Mouse (Mus musculus): Measurements from ENCODE around the gene Tm9sf1.

The Tm9sf1 gene

GRCm38 (mm10) chr14:55629312-55629711, 14.3 kb downstream of the Tm9sf1 start:
- DNase-seq = peak; percentile 76

- no peak for DNase-seq
Observed at GRCm38 (mm10) chr14:55628077-55628827, 15.4 kb downstream of the Tm9sf1 start.

DNA sequence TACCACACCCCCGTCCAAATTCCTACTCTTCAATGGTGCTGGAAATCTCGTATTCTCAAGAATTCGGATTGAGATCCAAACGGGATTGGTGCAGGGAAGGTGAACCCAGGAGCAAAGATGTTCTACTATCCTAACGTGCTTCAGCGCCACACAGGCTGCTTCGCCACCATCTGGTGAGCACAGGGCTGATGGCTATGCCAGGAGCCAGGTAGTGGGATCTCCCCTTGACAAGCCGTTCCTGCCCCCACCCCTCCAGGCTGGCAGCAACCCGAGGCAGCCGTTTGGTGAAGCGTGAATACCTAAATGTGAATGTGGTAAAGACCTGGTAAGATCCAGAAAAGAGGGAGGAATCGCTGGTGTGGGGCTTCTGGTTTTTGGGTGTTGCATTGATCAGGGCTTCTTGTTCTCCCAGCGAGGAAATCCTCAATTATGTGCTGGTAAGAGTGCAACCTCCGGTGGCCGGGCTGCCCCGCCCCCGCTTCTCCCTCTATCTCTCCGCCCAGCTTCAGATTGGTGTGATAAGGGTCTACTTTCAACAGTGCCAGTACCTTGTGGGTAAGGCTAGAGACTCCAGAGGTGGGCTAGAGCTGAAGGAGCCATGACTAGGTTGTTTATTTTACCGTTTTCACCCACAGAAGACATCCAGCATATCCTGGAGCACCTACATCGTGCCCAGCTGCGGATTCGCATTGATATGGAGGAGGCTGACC, 25.0 kb downstream of the Tm9sf1 start:
- DNase-seq = no peak

- DNase-seq = peak; percentile 57
Observed at GRCm38 (mm10) chr14:55617822-55618221, 25.8 kb downstream of the Tm9sf1 start, which contains the start of gene Rec8. Gene Rec8 (plus strand): TSS chr14:55618037.

GRCm38 (mm10) chr14:55616844-55617243, 26.8 kb downstream of the Tm9sf1 start:
- no peak for DNase-seq

DNA sequence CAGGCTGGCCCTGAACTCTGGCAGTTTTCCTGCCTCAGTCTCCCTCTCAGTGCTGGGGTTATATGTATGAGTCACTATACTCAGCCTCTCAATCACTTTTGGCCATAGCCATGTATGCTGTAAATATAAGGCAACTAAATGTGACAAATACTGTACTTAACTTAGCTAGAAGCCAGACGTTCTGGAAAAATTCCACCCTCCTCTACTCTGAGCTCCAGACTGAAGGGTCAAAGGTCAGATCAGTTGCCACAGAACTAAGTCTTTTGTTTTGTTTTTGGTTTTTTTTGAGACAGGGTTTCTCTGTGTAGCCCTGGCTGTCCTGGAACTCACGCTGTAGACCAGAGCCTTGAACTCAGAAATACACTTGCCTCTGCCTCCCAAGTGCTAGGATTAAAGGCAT, 27.7 kb downstream of the Tm9sf1 start:
- DNase-seq = no peak

DNA sequence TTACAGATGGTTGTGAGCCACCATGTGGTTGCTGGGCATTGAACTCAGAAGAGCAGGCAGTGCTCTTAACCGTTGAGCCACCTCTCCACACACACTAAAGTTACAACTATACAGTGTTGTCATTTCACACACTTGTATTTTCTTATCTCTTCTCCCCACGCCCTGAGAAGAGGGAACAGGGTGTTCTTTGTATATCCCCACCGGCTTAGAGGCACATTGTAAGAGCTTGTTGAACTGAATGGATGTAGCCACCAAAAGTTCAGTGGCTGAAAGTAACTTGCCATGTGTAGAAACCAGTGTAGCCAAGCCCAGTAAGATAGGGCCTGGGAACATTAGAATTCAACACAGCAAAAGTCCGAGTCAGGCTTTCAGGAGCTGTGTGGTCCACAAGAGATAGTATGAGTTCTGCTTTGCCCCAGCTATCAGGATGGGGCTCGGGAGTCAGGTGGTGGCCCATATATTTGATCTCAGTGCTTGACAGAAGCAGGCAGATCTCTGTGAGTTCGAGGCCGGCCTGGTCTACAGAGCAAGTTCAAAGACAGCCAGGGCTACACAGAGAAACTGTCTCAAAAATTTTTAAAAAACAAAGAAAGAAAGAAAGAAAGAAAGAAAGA, 28.9 kb downstream of the Tm9sf1 start:
- DNase-seq = no peak

DNA sequence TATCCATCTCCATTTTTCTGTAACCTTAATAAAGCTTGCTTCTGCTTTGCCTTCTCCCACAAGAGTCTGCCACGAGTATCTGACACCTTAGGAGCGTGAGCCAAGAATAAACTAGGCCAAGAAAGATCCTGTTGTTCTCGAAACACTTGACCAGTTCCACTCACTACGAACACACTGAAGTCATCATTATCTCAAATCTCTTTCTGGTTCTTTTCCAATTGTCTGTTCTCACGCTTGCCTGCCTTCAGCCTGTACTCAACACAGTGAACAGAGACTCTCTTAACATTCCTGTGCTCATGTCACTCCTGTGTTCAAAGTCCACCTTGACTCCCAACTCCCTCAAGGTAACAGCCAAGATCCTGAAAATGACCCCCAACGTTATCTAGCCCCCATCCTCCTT, 30.3 kb downstream of the Tm9sf1 start:
- no peak for DNase-seq

DNA sequence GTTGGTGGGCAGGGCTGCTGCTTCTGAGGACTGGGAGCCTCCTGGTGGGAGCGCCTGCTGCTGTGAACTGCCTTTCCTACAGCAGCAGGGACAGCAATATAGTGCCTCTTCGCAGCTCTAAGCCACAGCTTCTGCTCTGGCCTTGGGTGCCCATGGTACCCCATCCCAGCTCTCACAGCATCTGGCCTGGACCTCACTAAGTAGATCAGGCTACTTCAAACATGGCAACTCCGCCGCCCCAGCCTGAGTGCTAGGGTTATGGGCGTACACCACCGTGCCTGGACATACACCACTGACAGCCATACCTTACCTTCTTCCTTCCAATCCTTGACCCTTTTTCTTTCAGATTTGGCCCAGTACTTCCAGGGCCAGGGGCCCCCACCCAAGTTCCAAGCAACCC, 35.3 kb downstream of the Tm9sf1 start:
- DNase-seq = no peak

DNA sequence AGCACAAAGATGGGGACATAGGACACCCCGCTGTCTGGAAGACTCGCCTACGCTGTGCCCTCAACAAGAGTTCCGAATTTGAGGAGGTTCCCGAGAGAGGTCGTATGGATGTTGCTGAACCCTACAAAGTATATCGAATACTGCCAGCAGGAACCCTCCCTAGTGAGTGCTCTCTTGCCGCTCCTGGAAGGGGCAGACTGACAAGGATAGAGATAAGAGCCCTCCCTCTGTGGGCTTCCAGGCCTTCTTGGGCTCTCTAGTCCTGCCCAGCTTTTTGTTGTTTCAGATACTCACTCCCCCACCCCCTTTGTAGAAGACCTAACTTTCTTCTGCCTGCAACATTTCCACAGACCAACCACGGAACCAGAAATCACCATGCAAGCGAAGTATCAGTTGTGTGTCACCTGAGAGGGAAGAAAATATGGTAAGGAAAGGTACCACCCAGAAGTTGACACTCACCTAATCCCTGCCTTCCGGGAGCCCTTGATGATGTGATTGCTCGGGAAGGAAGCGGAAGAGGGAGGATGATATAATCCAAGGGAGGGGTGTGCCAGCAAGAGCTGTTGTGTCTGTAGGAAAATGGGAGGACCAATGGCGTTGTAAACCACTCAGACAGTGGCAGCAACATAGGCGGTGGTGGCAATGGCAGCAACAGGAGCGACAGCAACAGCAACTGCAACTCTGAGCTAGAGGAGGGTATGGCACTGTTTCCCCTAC, 37.7 kb downstream of the Tm9sf1 start:
- no peak for DNase-seq

DNA sequence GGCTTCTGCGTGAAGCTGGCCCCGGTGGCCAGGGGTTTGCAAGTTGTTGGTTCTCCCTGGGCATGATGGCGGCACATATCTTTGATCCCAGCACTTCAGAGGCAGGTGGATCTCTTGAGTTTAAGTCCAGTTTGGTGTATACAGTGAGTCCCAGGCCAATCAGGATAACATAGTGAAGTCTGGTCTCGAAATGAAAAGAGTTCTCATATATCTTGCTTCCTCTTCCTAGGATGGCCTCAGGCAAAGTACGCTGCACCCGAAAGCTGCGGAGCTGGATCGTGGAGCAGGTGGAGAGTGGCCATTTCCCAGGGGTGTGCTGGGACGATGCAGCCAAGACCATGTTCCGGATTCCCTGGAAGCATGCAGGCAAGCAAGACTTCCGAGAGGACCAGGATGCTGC, 38.8 kb downstream of the Tm9sf1 start:
- no peak for DNase-seq

GRCm38 (mm10) chr14:55603633-55604576, 39.7 kb downstream of the Tm9sf1 start:
- peak; percentile 98 for DNase-seq

- no peak for DNase-seq
Observed at GRCm38 (mm10) chr14:55603271-55603632, 40.4 kb downstream of the Tm9sf1 start, which contains the start of gene Irf9. Gene Irf9 (plus strand): TSS chr14:55603571.

DNA sequence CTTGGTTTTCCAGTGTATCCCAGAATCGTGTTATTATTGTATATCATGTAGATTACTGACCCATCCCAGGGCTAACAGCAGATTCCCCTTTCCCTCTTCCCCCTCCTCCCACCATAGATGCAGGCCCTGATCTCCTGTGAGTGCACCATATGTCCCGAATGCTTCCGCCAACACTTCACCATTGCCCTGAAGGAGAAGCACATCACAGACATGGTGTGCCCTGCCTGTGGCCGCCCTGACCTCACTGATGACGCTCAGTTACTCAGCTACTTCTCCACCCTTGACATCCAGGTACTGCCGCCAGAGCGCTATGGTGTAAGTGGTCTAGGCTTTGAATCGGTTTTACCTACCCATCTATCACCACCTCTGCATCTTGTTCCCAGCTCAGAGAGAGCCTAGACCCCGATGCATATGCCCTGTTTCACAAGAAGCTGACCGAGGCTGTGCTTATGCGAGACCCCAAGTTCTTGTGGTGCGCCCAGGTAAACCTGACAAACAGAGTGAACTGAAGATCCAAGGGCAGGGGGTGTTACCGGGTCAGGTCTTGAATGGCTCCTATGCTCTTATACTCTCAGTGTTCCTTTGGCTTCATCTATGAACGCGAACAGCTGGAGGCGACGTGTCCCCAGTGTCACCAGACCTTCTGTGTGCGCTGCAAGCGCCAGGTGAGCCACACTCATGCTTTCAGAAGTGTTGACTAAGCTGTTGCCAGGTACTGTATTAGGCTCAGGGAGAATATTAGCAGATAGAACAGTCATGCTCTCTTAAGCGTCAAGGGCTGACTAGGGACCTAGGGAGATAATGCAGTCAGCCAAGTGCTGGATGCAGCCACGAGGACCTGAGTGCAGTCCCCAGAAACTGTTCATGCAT, 44.9 kb downstream of the Tm9sf1 start:
- no peak for DNase-seq

- DNase-seq = no peak
Observed at GRCm38 (mm10) chr14:55596036-55596690, 47.4 kb downstream of the Tm9sf1 start.

DNA sequence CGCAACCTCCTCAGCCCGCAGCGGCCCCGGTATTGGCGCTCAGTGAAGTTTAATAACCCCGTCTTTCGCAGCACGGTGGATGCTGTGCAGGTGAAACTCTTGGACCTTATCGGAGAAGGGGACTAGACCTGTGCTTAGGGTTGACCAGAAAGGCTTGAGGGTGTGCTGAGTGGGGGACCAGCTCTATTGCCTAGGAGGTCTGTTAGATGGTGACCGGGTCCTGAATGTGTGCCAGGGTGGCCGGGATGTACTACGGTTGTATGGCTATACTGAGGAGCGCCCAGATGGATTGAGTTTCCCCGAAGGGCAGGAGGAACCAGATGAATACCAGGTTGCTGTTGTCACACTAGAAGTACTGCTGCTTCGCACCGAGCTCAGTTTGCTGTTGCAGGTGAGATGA, 51.4 kb downstream of the Tm9sf1 start:
- DNase-seq = no peak

- DNase-seq = peak; percentile 99
Observed at GRCm38 (mm10) chr14:55591331-55591891, 52.2 kb downstream of the Tm9sf1 start, which contains the start of gene Rnf31. Gene Rnf31 (plus strand): TSS chr14:55591708.

DNA sequence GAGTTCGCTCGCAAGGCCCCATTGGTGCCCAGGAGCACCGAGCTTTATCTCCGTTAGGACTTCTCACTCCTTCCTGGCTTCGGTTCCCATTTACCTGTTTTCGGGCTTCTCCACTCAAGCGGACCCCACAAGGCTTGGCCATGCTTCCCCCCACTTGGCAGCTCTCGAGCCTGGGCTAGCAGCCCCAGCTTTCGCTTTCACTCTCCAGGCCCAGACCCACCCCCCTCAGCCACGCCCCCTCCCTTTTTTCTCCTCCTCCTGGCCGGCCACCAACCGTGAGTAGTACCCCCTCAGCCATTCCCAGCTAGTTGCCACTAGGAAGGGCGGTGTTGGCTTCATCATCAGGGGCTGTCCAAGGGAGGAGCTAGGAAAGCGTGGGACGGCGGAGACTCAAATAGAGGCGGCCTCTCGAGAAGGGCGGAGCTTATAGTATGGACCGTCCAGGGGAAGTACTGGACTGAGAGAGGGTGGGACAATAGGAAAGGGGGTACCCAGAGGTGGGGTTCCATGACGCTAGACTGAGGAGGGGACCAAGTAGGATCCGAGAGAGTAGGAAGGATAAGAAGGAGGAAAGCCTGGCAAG, 52.8 kb downstream of the Tm9sf1 start, which contains the start of gene Psme2:
Psme2 (minus strand) TSS at position 366 of the 583 bp plus-strand sequence.
- DNase-seq = peak; percentile 98

DNA sequence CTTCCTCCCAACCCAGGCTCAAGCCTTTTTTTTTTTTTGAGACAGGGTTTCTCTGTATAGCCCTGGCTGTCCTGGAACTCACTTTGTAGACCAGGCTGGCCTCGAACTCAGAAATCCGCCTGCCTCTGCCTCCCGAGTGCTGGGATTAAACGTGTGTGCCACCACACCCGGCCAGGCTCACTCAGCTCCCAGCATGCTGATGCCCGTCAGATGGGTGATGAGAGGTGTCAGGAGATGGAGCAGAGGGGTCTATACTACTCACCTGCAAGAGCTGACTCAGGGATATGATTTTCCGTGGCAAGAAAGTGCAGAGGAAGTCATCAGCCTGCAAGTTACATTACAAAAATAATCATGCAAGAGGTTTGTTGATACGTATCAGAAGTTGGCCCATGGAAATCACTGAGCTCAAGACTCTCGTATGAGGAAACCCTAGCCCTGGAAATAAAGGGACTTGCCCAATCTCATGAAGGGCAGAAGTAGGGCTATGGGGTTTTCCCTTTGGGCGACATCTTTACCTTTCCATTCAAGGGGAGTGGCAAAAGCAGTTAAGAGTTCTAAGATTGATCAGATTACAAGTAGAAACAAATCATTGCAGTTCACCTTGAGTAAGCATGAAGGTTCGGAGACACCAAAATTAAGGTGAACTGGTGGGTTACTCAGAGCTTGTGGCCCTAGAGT, 53.7 kb downstream of the Tm9sf1 start:
- DNase-seq = no peak
